Mouse (Mus musculus) embryonic fibroblast, embryonic 13.5 days (primary cell): ENCODE measurements at regions not wholly inside any gene's neighbourhood (a gene's known extent, or its start where the extent isn't known, plus 50 kb on each side); places are given as distances from the start of the nearest gene placed in this dataset.

Experiments
- CTCF ChIP-seq: IDR thresholded peaks from 2 replicates; pipeline ENCODE4 v1.5.1; 2011; ENCODE audit warnings: mild to moderate bottlenecking, control low read depth, low read length, moderate library complexity, borderline replicate concordance; ENCODE audit not compliant: insufficient read depth
- POLR2A ChIP-seq: IDR thresholded peaks from 2 replicates; pipeline ENCODE4 v1.6.1; 2011; ENCODE audit warnings: low read depth, mild to moderate bottlenecking, control low read depth, low read length, moderate library complexity

- TF ChIP-seq POLR2A: no peak
- no peak for TF ChIP-seq CTCF
Measured at GRCm38 (mm10) chr1:40924271-40924670, 118.9 kb downstream of the Tmem182 start.
